Mouse (Mus musculus): ENCODE measurements around the gene Cacnb2. TPM values are rescaled to one million over a fixed set of nuclear protein-coding genes. Genes with fewer than 3 reads are reported as not detected.

The Cacnb2 gene
- polyA plus RNA-seq, 1 experiment from 2014 or later, result 1.5 TPM

DNA sequence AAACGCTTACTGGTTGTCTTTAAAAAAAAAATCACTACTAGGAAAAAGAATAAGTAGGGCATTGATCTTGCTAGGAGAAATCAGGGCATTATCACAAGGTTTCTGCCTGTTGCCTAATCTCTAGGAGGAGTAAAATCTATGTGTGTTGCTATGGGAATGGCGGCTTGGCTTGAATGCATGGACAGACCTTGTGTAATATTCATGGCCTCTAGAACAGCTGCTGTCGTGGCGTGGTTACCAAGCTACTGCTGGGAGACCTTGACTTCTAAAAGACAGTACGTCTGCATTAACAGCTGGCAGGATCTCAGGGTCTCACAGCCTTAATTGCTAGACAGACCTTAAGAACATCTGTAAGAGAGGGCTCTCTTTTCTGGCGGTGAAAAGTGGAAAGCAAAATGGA, 272.7 kb downstream of the Cacnb2 start:
- TF ChIP-seq CTCF (IDR thresholded peaks at IDR 0.05; ENCODE audit: low read depth) (no peak), EP300 (optimal IDR thresholded peaks at IDR 0.05) (no peak)
- Histone ChIP-seq H3K4me2 (replicated peaks; ENCODE audit: low read depth) (no peak overlapping the region), H3K9ac (ENCODE audit: low read length) (no peak overlapping the region), H3K4me3 (ENCODE audit: low read depth, low read length) (no peak overlapping the region), H3K27ac (replicated peaks) (no peak overlapping the region), H3K4me1 (replicated peaks; ENCODE audit: control insufficient read depth, insufficient read depth) (no peaks in the 10 kb centered on the region), H3K36me3 (ENCODE audit: control insufficient read depth, insufficient read depth, low read length) (no peaks in the 10 kb centered on the region), H3K27me3 (ENCODE audit: control insufficient read depth, insufficient read depth, low read length) (no peaks in the 10 kb centered on the region), H3K9me3 (ENCODE audit: control insufficient read depth, low read length) (no peaks in the 10 kb centered on the region)
- DNase-seq (ENCODE audit: low spot score) (no peak), ATAC-seq (ENCODE audit: low FRiP score, low TSS enrichment) (no peak)
- 73% methylated on average over 6 of the region's 6 CpGs for WGBS

DNA sequence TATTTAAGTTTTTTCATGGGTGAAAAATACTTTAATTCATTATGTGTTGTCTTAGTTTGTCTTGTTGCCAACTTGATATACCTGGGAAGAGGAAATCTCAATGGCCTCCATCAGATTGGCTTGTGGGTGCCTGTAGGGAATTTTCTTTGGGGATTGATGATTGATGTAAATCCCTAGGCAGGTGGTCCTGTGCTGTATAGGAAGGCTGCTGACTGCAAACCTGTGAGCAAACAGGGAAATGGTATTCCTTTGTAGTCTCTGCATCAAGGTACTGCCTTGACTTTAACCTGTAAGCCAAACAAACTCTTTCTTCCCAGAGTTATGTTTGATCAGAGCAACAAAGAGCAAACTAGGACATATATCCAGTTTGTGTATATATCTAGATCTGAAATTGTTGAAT, 276.1 kb downstream of the Cacnb2 start:
- Histone ChIP-seq H3K4me3 (ENCODE audit: low read depth, low read length) (no peak overlapping the region), H3K4me1 (replicated peaks; ENCODE audit: control insufficient read depth, insufficient read depth) (no peaks in the 10 kb centered on the region), H3K27me3 (ENCODE audit: control insufficient read depth, insufficient read depth, low read length) (no peaks in the 10 kb centered on the region), H3K4me2 (replicated peaks; ENCODE audit: low read depth) (no peak overlapping the region), H3K36me3 (ENCODE audit: control insufficient read depth, insufficient read depth, low read length) (no peaks in the 10 kb centered on the region), H3K9me3 (ENCODE audit: control insufficient read depth, low read length) (no peaks in the 10 kb centered on the region), H3K9ac (ENCODE audit: low read length) (no peak overlapping the region), H3K27ac (replicated peaks) (no peak overlapping the region)
- ATAC-seq (ENCODE audit: low FRiP score, low TSS enrichment) (no peak), DNase-seq (ENCODE audit: low spot score) (no peak)
- TF ChIP-seq CTCF (IDR thresholded peaks at IDR 0.05; ENCODE audit: low read depth) (no peak), EP300 (optimal IDR thresholded peaks at IDR 0.05) (no peak)

DNA sequence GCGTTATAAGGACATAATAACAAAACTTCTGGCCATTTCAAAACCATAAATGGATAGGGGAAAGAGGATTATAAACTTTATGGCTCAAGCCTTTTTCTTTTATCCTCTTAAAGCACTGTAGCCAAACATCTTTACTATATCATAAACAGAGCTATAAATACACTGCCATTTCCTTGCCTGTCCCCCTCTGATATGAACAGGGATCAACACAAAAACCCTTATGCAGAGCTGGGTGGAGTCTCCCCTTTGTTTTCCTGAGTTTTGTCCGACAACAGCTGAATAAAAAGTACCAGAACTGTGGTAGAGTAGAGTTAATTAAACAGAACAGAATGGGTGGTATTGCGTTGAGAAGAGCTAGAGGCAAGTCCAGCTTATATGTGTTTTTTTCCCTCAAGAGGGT, 280.6 kb downstream of the Cacnb2 start:
- DNase-seq (ENCODE audit: low spot score), result no peak
- no peak overlapping the region for H3K9ac ChIP-seq (ENCODE audit: low read length)
- no peaks in the 10 kb centered on the region for H3K9me3 ChIP-seq (ENCODE audit: control insufficient read depth, low read length)
- no peak overlapping the region for H3K27ac ChIP-seq (replicated peaks)
- no peak for ATAC-seq (ENCODE audit: low FRiP score, low TSS enrichment)
- no peak overlapping the region for H3K4me3 ChIP-seq (ENCODE audit: low read depth, low read length)
- WGBS, result 40% methylated on average over 3 of the region's 3 CpGs
- H3K27me3 ChIP-seq (ENCODE audit: control insufficient read depth, insufficient read depth, low read length), result no peaks in the 10 kb centered on the region
- H3K4me2 ChIP-seq (replicated peaks; ENCODE audit: low read depth), result no peak overlapping the region
- H3K36me3 ChIP-seq (ENCODE audit: control insufficient read depth, insufficient read depth, low read length), result no peaks in the 10 kb centered on the region
- no peaks in the 10 kb centered on the region for H3K4me1 ChIP-seq (replicated peaks; ENCODE audit: control insufficient read depth, insufficient read depth)
- TF ChIP-seq EP300 (optimal IDR thresholded peaks at IDR 0.05), result no peak
- TF ChIP-seq CTCF (IDR thresholded peaks at IDR 0.05; ENCODE audit: low read depth), result no peak

DNA sequence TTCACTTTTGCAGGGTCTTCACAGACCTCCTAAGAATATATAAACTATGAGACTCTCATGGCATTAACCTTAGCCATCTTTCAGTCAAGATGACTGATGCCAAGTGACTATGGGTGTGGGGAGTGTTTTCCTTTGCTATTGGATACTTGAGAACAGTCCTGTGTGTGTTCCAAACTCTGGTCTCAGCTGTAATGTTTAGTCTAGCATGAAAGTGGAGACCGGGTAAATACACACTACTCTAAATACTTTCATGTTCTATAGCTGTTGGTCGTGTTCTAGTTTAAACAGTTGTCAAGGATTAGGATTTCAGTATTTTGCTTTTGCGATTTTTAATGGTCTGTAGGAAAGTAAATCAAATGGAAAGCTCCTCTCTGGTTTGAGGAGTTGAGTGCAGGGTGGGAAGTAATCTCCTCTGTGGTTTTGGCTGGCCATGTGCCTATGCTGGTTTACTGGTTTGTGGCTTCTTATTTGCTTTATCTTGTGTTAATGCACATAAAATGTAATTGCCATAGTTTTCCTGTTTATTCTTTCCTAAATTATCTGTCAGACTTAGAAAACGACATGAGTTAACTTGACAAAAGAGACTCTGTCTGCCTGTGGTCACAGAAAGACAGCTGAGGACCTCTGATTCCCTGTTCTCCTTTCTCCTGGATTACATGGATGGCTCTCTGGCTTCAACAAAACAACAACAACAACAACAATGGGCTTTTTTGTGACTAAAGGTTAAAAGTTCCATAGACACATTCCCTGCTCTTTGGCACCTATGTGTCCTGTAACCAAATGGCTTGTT, 285.7 kb downstream of the Cacnb2 start:
- no peaks in the 10 kb centered on the region for H3K36me3 ChIP-seq (ENCODE audit: control insufficient read depth, insufficient read depth, low read length)
- H3K9ac ChIP-seq (ENCODE audit: low read length), result no peak overlapping the region
- no peaks in the 10 kb centered on the region for H3K27me3 ChIP-seq (ENCODE audit: control insufficient read depth, insufficient read depth, low read length)
- DNase-seq (ENCODE audit: low spot score), result no peak
- TF ChIP-seq CTCF (IDR thresholded peaks at IDR 0.05; ENCODE audit: low read depth), result no peak
- TF ChIP-seq EP300 (optimal IDR thresholded peaks at IDR 0.05), result no peak
- no peaks in the 10 kb centered on the region for H3K9me3 ChIP-seq (ENCODE audit: control insufficient read depth, low read length)
- no peak overlapping the region for H3K27ac ChIP-seq (replicated peaks)
- no peak for ATAC-seq (ENCODE audit: low FRiP score, low TSS enrichment)
- WGBS, result 19% methylated on average over 4 of the region's 4 CpGs
- H3K4me2 ChIP-seq (replicated peaks; ENCODE audit: low read depth), result no peak overlapping the region
- no peak overlapping the region for H3K4me3 ChIP-seq (ENCODE audit: low read depth, low read length)
- H3K4me1 ChIP-seq (replicated peaks; ENCODE audit: control insufficient read depth, insufficient read depth), result no peaks in the 10 kb centered on the region

DNA sequence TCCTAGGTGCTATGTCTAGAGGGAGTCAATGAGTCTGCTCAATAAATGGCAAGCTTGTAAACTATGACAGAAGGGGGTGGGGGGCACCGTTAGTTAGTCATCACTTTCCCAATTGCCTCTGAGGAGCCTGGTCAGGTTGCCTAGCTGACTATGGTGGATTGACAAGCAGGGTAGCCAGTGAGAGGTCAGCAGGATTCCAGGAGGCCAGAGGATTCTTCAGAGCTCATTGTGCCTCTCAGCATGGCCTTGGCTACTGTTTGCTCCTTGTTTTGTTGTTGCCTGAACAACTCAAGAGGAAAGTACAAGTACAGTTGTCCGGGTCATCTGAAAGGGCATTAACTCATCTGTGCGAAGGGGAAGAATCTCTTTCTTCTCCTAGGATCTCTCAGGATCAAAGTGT, 300.9 kb downstream of the Cacnb2 start:
- WGBS, result 89% methylated on average over 3 of the region's 3 CpGs
- no peak for DNase-seq (ENCODE audit: low spot score)
- no peaks in the 10 kb centered on the region for H3K4me1 ChIP-seq (replicated peaks; ENCODE audit: control insufficient read depth, insufficient read depth)

DNA sequence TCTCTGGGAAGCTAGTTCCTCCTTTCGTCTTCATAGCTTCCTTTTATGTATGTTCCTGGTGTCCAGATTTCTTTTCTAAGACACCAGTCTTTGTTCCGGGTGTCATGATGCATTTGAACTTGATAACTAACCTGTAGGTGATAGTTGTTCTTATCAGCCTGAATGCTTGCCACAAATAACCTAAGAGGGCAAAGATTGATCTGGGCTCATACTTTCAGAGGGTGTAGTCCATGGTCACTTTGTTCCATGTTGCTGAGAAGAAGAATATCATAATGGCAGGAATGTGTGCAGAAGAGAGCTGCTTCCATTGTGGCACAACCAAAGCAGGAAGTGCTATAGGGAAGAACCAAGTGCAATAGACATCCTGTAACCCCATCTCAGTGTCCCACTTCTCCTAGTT, 302.0 kb downstream of the Cacnb2 start:
- Histone ChIP-seq H3K4me1 (replicated peaks; ENCODE audit: control insufficient read depth, insufficient read depth) (no peaks in the 10 kb centered on the region), H3K9ac (ENCODE audit: low read length) (no peak overlapping the region), H3K4me3 (ENCODE audit: low read depth, low read length) (no peak overlapping the region), H3K27me3 (ENCODE audit: control insufficient read depth, insufficient read depth, low read length) (no peaks in the 10 kb centered on the region), H3K36me3 (ENCODE audit: control insufficient read depth, insufficient read depth, low read length) (no peaks in the 10 kb centered on the region), H3K9me3 (ENCODE audit: control insufficient read depth, low read length) (no peaks in the 10 kb centered on the region), H3K4me2 (replicated peaks; ENCODE audit: low read depth) (no peak overlapping the region), H3K27ac (replicated peaks) (no peak overlapping the region)
- TF ChIP-seq EP300 (optimal IDR thresholded peaks at IDR 0.05) (no peak), CTCF (IDR thresholded peaks at IDR 0.05; ENCODE audit: low read depth) (no peak)
- 71% methylated on average over 2 of the region's 2 CpGs for WGBS
- ATAC-seq (ENCODE audit: low FRiP score, low TSS enrichment) (no peak), DNase-seq (ENCODE audit: low spot score) (no peak)

More for the DNA sequence above, 300.9 kb downstream of the Cacnb2 start:
- Histone ChIP-seq H3K27me3 (ENCODE audit: control insufficient read depth, insufficient read depth, low read length) (no peaks in the 10 kb centered on the region), H3K4me3 (ENCODE audit: low read depth, low read length) (no peak overlapping the region), H3K9me3 (ENCODE audit: control insufficient read depth, low read length) (no peaks in the 10 kb centered on the region), H3K4me2 (replicated peaks; ENCODE audit: low read depth) (no peak overlapping the region), H3K36me3 (ENCODE audit: control insufficient read depth, insufficient read depth, low read length) (no peaks in the 10 kb centered on the region), H3K27ac (replicated peaks) (no peak overlapping the region), H3K9ac (ENCODE audit: low read length) (no peak overlapping the region)
- no peak for TF ChIP-seq CTCF (IDR thresholded peaks at IDR 0.05; ENCODE audit: low read depth)
- no peak for TF ChIP-seq EP300 (optimal IDR thresholded peaks at IDR 0.05)
- no peak for ATAC-seq (ENCODE audit: low FRiP score, low TSS enrichment)

All from stomach, postnatal 0 days (tissue).